Mouse (Mus musculus): ENCODE measurements around the gene Hist1h2an. TPM values are rescaled to one million over a fixed set of nuclear protein-coding genes. Genes with fewer than 3 reads are reported as not detected.
"Not testable (repeated sequence)": the region's sequence is repeated elsewhere in the genome, so short reads cannot be mapped to it uniquely, and the experiment has no call there.

Hist1h2an gene
- not detected in 2 replicates for polyA plus RNA-seq (2014; fragmentation: Nextera tagmentation; extraction: Ambion mirVana)

DNA sequence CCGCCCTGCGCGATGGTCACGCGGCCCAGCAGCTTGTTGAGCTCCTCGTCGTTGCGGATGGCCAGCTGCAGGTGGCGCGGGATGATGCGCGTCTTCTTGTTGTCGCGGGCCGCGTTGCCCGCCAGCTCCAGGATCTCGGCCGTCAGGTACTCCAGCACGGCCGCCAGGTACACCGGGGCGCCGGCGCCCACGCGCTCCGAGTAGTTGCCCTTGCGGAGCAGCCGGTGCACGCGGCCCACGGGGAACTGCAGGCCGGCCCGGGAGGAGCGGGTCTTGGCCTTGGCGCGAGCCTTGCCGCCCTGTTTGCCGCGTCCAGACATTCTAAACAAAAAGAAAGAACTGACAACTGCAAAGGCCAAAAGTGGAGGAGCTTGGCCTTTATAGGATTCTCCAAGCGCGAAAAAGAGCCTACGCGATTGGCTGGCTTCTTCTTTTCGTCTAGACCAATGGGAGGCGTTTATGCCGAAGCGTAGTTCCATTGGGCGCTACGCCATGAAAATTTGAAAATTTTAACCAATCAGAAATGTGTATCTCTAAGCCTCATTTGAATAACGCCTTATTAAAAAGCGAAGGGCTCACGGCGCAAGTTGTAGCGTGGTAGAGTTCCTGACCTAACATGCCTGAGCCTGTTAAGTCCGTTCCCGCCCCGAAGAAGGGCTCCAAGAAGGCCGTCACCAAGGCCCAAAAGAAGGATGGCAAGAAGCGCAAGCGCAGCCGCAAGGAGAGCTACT, at the start of gene Hist1h2an, which contains the start of gene Hist1h2bp:
Hist1h2an (minus strand) TSS at position 320 of the 731 bp plus-strand sequence.
Hist1h2bp (plus strand) TSS at position 563 of the 731 bp plus-strand sequence.
- WGBS = under 1% methylated on average over 35 of the region's 63 CpGs
- not testable (repeated sequence) for H3K27me3 ChIP-seq (ENCODE audit: control insufficient read depth, insufficient read depth, low read length); H3K9ac ChIP-seq (replicated peaks; ENCODE audit: low read depth, low read length); H3K36me3 ChIP-seq (ENCODE audit: control insufficient read depth, insufficient read depth, low read length); H3K9me3 ChIP-seq (ENCODE audit: control insufficient read depth, low read length)
- peak within 1 kb of the TSS; percentile 52 for H3K27ac ChIP-seq (ENCODE audit: low read depth, low read length)
- peak; percentile 95 for ATAC-seq (ENCODE audit: low read depth)
- H3K4me2 ChIP-seq (ENCODE audit: low read depth, low read length) = peak within 1 kb of the TSS; percentile 56
- H3K4me3 ChIP-seq (ENCODE audit: low read depth, low read length) = peak within 1 kb of the TSS; percentile 29
- H3K4me1 ChIP-seq (ENCODE audit: control insufficient read depth, insufficient read depth, low read length) = peaks cover 23% of the 10 kb centered on the region

DNA sequence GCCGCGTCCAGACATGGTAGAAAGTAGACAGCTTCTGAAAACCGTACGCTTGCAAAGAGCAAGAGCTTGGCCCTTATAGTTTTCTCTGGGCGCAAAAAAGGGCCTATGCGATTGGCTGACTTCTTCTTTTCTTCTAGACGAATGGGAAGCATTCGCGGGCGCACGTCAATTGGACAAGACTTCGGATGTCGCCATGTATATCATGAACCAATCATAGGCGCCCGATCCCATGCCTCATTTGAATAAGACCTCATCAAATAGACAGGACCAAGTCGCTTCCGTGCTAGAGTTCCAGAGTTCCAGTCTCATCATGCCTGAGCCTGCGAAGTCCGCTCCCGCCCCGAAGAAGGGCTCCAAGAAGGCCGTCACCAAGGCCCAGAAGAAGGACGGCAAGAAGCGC, 46.4 kb upstream of the Hist1h2an start, which contains the start of the genes Hist1h2ap and Hist1h2br:
Hist1h2ap (minus strand) TSS at position 47 of the 400 bp plus-strand sequence.
Hist1h2br (plus strand) TSS at position 283 of the 400 bp plus-strand sequence.
- not testable (repeated sequence) for H3K27me3 ChIP-seq (ENCODE audit: control insufficient read depth, insufficient read depth, low read length); H3K4me1 ChIP-seq (ENCODE audit: control insufficient read depth, insufficient read depth, low read length); H3K4me2 ChIP-seq (ENCODE audit: low read depth, low read length); H3K36me3 ChIP-seq (ENCODE audit: control insufficient read depth, insufficient read depth, low read length); H3K9ac ChIP-seq (replicated peaks; ENCODE audit: low read depth, low read length); H3K4me3 ChIP-seq (ENCODE audit: low read depth, low read length); H3K27ac ChIP-seq (ENCODE audit: low read depth, low read length); H3K9me3 ChIP-seq (ENCODE audit: control insufficient read depth, low read length)
- ATAC-seq (ENCODE audit: low read depth) = peak; percentile 97
- WGBS = no CpG with 5 or more reads among the region's 24 CpGs

DNA sequence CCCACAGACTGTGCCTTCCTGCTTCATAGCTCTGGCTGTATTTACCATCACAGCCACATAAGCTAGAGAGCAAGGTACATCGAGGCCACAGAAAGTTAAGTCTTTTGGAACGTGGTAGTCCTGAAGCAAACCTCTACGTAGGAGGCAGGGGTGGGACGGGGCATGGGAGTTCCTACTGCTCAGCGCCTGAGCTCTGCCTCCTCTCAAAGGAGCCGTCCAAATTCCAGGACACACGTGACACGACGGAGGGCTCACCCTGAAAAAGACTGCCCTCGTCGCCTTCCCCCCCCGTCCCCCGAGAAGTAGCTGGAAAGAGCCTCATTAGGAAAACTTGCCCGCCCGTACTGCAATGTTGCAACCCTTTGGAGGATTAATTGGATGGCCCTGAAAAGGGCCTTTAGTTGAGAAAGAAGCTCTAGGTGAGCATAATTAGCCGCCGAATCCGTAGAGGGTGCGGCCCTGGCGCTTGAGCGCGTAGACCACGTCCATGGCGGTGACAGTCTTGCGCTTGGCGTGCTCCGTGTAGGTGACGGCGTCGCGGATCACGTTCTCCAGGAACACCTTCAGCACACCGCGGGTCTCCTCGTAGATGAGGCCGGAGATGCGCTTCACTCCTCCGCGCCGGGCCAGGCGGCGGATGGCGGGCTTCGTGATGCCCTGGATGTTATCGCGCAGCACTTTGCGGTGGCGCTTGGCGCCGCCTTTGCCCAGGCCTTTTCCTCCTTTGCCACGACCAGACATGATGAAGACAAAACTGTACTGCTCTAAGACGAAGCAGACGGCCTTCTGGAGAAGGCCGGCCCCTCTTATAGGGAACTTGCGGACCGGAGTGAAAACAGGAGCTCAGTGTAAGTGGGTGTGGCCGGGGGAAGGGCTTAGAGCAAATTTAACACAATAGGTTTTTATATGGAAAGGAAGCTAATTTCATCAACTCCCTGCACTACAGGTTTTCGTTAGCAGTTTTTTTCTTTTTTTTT, 44.7 kb upstream of the Hist1h2an start, which contains the start of gene Hist1h4n:
Hist1h4n (minus strand) TSS at position 779 of the 977 bp plus-strand sequence.
- not testable (repeated sequence) for H3K27me3 ChIP-seq (ENCODE audit: control insufficient read depth, insufficient read depth, low read length); H3K4me3 ChIP-seq (ENCODE audit: low read depth, low read length); H3K27ac ChIP-seq (ENCODE audit: low read depth, low read length); H3K4me1 ChIP-seq (ENCODE audit: control insufficient read depth, insufficient read depth, low read length); H3K9me3 ChIP-seq (ENCODE audit: control insufficient read depth, low read length); H3K9ac ChIP-seq (replicated peaks; ENCODE audit: low read depth, low read length); H3K36me3 ChIP-seq (ENCODE audit: control insufficient read depth, insufficient read depth, low read length)
- 0 out of 2 replicates have a peak within 1 kb of the TSS, but pooled peaks have one; percentile 26 for H3K4me2 ChIP-seq (ENCODE audit: low read depth, low read length)
- 0% methylated on average over 20 of the region's 58 CpGs for WGBS
- ATAC-seq (ENCODE audit: low read depth) = peak; percentile 85

DNA sequence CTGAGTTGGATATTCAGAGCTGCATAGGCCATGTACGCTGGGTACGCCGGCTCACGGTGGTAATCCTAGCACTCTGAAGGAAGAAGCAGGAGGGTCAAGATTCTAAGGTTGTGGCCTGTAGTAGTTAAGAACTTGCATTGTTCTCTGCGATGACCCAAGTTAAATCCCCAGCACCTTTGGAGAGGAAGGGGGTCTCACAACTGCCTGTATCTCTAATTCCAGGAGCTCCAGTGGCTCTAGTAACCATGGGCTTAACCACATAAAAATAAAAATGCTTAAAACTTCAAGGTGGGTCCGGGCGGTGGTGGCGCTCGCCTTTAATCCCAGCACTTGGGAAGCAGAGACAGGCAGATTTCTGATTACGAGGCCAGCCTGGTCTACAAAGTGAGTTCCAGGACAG, 43.3 kb upstream of the Hist1h2an start:
- no peak overlapping the region for H3K4me2 ChIP-seq (ENCODE audit: low read depth, low read length)
- no peak overlapping the region for H3K4me3 ChIP-seq (ENCODE audit: low read depth, low read length)
- WGBS = 91% methylated on average over 10 of the region's 10 CpGs
- no peaks in the 10 kb centered on the region for H3K9me3 ChIP-seq (ENCODE audit: control insufficient read depth, low read length)
- no peak for ATAC-seq (ENCODE audit: low read depth)
- H3K36me3 ChIP-seq (ENCODE audit: control insufficient read depth, insufficient read depth, low read length) = no peaks in the 10 kb centered on the region
- no peak overlapping the region for H3K27ac ChIP-seq (ENCODE audit: low read depth, low read length)
- no peaks in the 10 kb centered on the region for H3K4me1 ChIP-seq (ENCODE audit: control insufficient read depth, insufficient read depth, low read length)
- no peaks in the 10 kb centered on the region for H3K27me3 ChIP-seq (ENCODE audit: control insufficient read depth, insufficient read depth, low read length)
- H3K9ac ChIP-seq (replicated peaks; ENCODE audit: low read depth, low read length) = no peak overlapping the region

DNA sequence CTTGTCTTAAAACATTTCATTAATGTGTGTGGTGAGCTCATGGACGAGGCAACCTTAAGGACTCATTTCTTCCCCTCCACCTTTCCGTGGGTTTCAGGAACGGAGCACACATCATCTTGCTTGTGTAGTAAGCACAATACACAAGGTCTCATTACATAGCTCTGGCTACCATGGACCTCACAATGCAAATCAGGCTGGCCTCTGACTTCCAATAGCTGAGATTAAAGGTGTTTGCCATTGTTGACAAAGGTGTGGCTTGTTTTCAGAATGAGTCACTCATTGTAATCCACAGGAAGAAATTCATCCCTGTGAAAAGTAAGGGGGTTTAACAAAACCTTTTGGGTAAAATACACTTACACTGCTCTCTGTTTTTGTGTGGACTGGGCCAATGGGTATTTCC, 41.5 kb upstream of the Hist1h2an start:
- Histone ChIP-seq H3K9ac (replicated peaks; ENCODE audit: low read depth, low read length) (no peak overlapping the region), H3K27me3 (ENCODE audit: control insufficient read depth, insufficient read depth, low read length) (no peaks in the 10 kb centered on the region), H3K4me3 (ENCODE audit: low read depth, low read length) (no peak overlapping the region), H3K27ac (ENCODE audit: low read depth, low read length) (no peak overlapping the region), H3K4me2 (ENCODE audit: low read depth, low read length) (no peak overlapping the region), H3K9me3 (ENCODE audit: control insufficient read depth, low read length) (no peaks in the 10 kb centered on the region), H3K36me3 (ENCODE audit: control insufficient read depth, insufficient read depth, low read length) (no peaks in the 10 kb centered on the region), H3K4me1 (ENCODE audit: control insufficient read depth, insufficient read depth, low read length) (no peaks in the 10 kb centered on the region)
- ATAC-seq (ENCODE audit: low read depth) = no peak
- WGBS = 89% methylated on average over 3 of the region's 3 CpGs

DNA sequence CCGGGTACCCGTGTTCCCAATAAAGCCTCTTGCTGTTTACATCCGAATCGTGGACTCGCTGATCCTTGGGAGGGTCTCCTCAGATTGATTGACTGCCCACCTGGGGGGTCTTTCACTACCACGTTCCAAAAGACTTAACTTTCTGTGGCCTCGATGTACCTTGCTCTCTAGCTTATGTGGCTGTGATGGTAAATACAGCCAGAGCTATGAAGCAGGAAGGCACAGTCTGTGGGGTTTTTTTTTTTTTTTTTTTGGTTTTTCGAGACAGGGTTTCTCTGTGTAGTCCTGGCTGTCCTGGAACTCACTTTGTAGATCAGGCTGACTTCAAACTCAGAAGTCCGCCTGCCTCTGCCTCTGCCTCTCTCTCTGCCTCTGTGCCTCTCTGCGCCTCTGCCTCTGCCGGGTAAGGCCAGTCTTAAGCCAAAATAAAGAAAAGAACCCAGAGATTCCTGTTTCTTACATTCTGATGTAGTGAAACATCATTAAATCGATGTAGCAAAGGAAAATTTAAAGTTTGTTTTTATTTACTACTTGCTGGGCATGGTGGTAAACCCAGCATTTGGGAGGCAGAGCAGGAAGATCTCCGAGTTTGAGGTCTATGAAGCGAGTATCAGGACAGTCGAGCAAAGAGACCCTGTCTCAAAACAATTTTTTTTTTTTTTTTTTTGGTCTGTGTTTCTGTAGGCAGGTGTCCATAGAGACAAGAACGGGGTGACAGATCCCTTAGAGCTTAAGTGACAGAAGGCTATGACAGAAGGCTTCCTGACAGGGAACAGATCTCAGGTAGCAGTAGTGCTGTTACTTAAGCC, 33.3 kb upstream of the Hist1h2an start:
- 67% methylated on average over 6 of the region's 16 CpGs for WGBS

DNA sequence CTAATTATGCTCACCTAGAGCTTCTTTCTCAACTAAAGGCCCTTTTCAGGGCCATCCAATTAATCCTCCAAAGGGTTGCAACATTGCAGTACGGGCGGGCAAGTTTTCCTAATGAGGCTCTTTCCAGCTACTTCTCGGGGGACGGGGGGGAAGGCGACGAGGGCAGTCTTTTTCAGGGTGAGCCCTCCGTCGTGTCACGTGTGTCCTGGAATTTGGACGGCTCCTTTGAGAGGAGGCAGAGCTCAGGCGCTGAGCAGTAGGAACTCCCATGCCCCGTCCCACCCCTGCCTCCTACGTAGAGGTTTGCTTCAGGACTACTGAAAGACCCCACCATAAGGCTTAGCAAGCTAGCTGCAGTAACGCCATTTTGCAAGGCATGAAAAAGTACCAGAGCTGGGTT, 25.1 kb upstream of the Hist1h2an start:
- H3K4me1 ChIP-seq (ENCODE audit: control insufficient read depth, insufficient read depth, low read length); H3K27ac ChIP-seq (ENCODE audit: low read depth, low read length); H3K36me3 ChIP-seq (ENCODE audit: control insufficient read depth, insufficient read depth, low read length); H3K4me3 ChIP-seq (ENCODE audit: low read depth, low read length); H3K27me3 ChIP-seq (ENCODE audit: control insufficient read depth, insufficient read depth, low read length); H3K9me3 ChIP-seq (ENCODE audit: control insufficient read depth, low read length); H3K9ac ChIP-seq (replicated peaks; ENCODE audit: low read depth, low read length): not testable (repeated sequence)
- ATAC-seq (ENCODE audit: low read depth) = peak; percentile 29; the same call in 1 of the 2 replicates
- H3K4me2 ChIP-seq (ENCODE audit: low read depth, low read length) = peak overlapping the region; percentile 27; the same call in 1 of the 2 replicates
- 0% methylated on average over 11 of the region's 14 CpGs for WGBS

More for the DNA sequence above, 33.3 kb upstream of the Hist1h2an start:
- not testable (repeated sequence) for H3K4me1 ChIP-seq (ENCODE audit: control insufficient read depth, insufficient read depth, low read length); H3K4me2 ChIP-seq (ENCODE audit: low read depth, low read length); H3K4me3 ChIP-seq (ENCODE audit: low read depth, low read length); H3K27ac ChIP-seq (ENCODE audit: low read depth, low read length); H3K36me3 ChIP-seq (ENCODE audit: control insufficient read depth, insufficient read depth, low read length); H3K9me3 ChIP-seq (ENCODE audit: control insufficient read depth, low read length); H3K27me3 ChIP-seq (ENCODE audit: control insufficient read depth, insufficient read depth, low read length); H3K9ac ChIP-seq (replicated peaks; ENCODE audit: low read depth, low read length); ATAC-seq (ENCODE audit: low read depth)

DNA sequence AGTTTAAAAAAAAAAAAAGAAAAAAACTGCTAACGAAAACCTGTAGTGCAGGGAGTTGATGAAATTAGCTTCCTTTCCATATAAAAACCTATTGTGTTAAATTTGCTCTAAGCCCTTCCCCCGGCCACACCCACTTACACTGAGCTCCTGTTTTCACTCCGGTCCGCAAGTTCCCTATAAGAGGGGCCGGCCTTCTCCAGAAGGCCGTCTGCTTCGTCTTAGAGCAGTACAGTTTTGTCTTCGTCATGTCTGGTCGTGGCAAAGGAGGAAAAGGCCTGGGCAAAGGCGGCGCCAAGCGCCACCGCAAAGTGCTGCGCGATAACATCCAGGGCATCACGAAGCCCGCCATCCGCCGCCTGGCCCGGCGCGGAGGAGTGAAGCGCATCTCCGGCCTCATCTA, 24.5 kb upstream of the Hist1h2an start, which contains the start of gene Hist1h4m:
Hist1h4m (plus strand) TSS at position 208 of the 400 bp plus-strand sequence.
- not testable (repeated sequence) for H3K27me3 ChIP-seq (ENCODE audit: control insufficient read depth, insufficient read depth, low read length); H3K4me1 ChIP-seq (ENCODE audit: control insufficient read depth, insufficient read depth, low read length); H3K9ac ChIP-seq (replicated peaks; ENCODE audit: low read depth, low read length); H3K9me3 ChIP-seq (ENCODE audit: control insufficient read depth, low read length); H3K27ac ChIP-seq (ENCODE audit: low read depth, low read length); H3K4me3 ChIP-seq (ENCODE audit: low read depth, low read length); H3K36me3 ChIP-seq (ENCODE audit: control insufficient read depth, insufficient read depth, low read length)
- peak; percentile 66 for ATAC-seq (ENCODE audit: low read depth)
- no CpG with 5 or more reads among the region's 24 CpGs for WGBS
- H3K4me2 ChIP-seq (ENCODE audit: low read depth, low read length) = peak within 1 kb of the TSS; percentile 27; the same call in 1 of the 2 replicates
